17 mouse cellular contexts compared by ENCODE assay signal in genomic region chr7:72320906-72321305, GRCm38 (mm10).
"Had no signal": no experiment of that assay in that cellular context is flagged by ENCODE, and none has a peak within 500 bp of the region (broad histone marks: within the 10 kb centered on the region; RNA-seq: fewer than 3 reads in every experiment).

No protein-coding gene starts in this region.

- DNase-seq: gastrocnemius, postnatal 10 days; gastrocnemius, postnatal 25 days; heart, adult 18-20 months; heart, postnatal 10 days; heart, postnatal 4 days; kidney, adult 18-20 months; kidney, adult 8-10 months; kidney, postnatal 10 days; kidney, postnatal 25 days; kidney, postnatal 4 days; liver; liver, embryonic 13.5 days; liver, postnatal 0 days had no signal

- ATAC-seq: hindbrain, embryonic 16.5 days; inflammation-experienced regulatory T-cells, adult 6 months; intestine, embryonic 15.5 days; intestine, postnatal 0 days; liver, postnatal 0 days had no signal
